ENCODE assay signal across 32 mouse cellular contexts in the genomic region with DNA sequence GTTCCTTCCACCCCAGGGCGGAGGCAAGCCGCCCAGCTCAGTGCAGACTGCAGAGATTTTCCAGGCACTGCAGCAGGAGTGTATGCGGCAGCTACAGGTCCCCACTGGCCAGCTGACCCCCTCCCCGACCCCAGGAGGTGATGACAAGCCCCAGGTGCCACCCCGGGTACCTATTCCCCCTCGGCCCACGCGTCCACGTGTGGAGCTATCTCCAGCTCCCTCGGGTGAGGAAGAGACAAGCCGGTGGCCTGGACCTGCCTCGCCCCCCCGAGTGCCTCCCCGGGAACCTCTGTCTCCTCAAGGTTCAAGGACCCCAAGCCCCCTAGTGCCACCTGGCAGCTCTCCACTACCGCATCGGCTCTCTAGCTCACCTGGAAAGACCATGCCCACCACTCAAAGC. TPM values are rescaled to one million over a fixed set of nuclear protein-coding genes. Genes with fewer than 3 reads are reported as not detected.
DNase-seq lines count a peak whose midpoint lies in the region; ATAC-seq and TF ChIP-seq lines count a peak whose summit lies in the region.
"Had no signal": no experiment of that assay in that cellular context is flagged by ENCODE, and none has a peak within 500 bp of the region (broad histone marks: within the 10 kb centered on the region; RNA-seq: fewer than 3 reads in every experiment).

No protein-coding gene starts in this region.

- 89% methylated on average over 16 of the region's 16 CpGs for whole genome bisulfite sequencing in heart, embryonic 11.5 days (ENCODE audit: insufficient replicate concordance)

- no peak overlapping the region for H3K4me3 ChIP-seq in heart, embryonic 11.5 days (ENCODE audit: low read depth, low read length)
- peak overlapping the region; percentile 43 for H3K4me3 ChIP-seq in E14TG2a.4 (replicated peaks; ENCODE audit: low read length)
- H3K4me3 ChIP-seq: embryonic facial prominence, embryonic 10.5 days; embryonic facial prominence, embryonic 13.5 days; erythroblast, embryonic 14.5 days; forebrain, embryonic 12.5 days; forebrain, embryonic 15.5 days; heart, embryonic 15.5 days had no signal

- H3K36me3 ChIP-seq in heart, embryonic 11.5 days (ENCODE audit: control insufficient read depth, insufficient read depth, low read length), result peaks cover 21% of the 10 kb centered on the region
- peaks cover 83% of the 10 kb centered on the region for H3K36me3 ChIP-seq in E14TG2a.4 (ENCODE audit: insufficient read depth, low read length)

- intact Hi-C loops in heart, postnatal 10 days (cut with DNase I), result no loop called here

- no peak for TF ChIP-seq CTCF in E14TG2a.4 (conservative IDR thresholded peaks at IDR 0.05; ENCODE audit: low read length)

- peak; percentile 8; the same call in 1 of the 2 replicates for ATAC-seq in heart, embryonic 11.5 days (replicated peaks; ENCODE audit: insufficient number of reproducible peaks, low FRiP score, low TSS enrichment)
- ATAC-seq: forebrain, embryonic 15.5 days; hindbrain, postnatal 0 days; inflammation-experienced regulatory T-cells, adult 6 months; intestine, embryonic 16.5 days had no signal

- no peak overlapping the region for H3K4me2 ChIP-seq in heart, embryonic 11.5 days
- H3K4me2 ChIP-seq: embryonic facial prominence, embryonic 13.5 days; forebrain, embryonic 12.5 days; forebrain, embryonic 15.5 days; heart, embryonic 15.5 days; hindbrain, embryonic 14.5 days had no signal

- no peak overlapping the region for H3K27ac ChIP-seq in heart, embryonic 11.5 days (ENCODE audit: low read depth, low read length)
- H3K27ac ChIP-seq: embryonic facial prominence, embryonic 10.5 days; embryonic facial prominence, embryonic 13.5 days; forebrain, embryonic 12.5 days; forebrain, embryonic 15.5 days; heart, embryonic 15.5 days; hindbrain, embryonic 14.5 days; hindbrain, postnatal 0 days had no signal

- H3K9me3 ChIP-seq in heart, embryonic 11.5 days (replicated peaks; ENCODE audit: control insufficient read depth, low read length), result no peaks in the 10 kb centered on the region
- no peaks in the 10 kb centered on the region for H3K9me3 ChIP-seq in E14TG2a.4 (ENCODE audit: low read length)
- H3K9me3 ChIP-seq: embryonic facial prominence, embryonic 10.5 days; embryonic facial prominence, embryonic 13.5 days; forebrain, embryonic 12.5 days; forebrain, embryonic 15.5 days; heart, embryonic 15.5 days had no signal

- no peak overlapping the region for H3K9ac ChIP-seq in heart, embryonic 11.5 days (ENCODE audit: low read depth, low read length)
- H3K9ac ChIP-seq: embryonic facial prominence, embryonic 13.5 days; forebrain, embryonic 12.5 days; forebrain, embryonic 15.5 days; heart, embryonic 15.5 days; hindbrain, embryonic 14.5 days had no signal

- DNase-seq in gastrocnemius, postnatal 25 days, result peak; percentile 8
- DNase-seq in gastrocnemius, postnatal 4 days (ENCODE audit: low spot score in 2 of 2), result no peak
- no peak for DNase-seq in heart, postnatal 10 days
- DNase-seq in thymus, postnatal 4 days, result peak; percentile 30
- no peak for DNase-seq in thymus, postnatal 36 days
- DNase-seq in spleen, postnatal 4 days (ENCODE audit: low spot score in 2 of 2), result no peak
- DNase-seq: adrenal gland, adult 2 months; adrenal gland, postnatal 14 days; B cell, adult 2 months; cerebellum, adult 11 months; cerebellum, adult 8-10 months; cerebellum, postnatal 10 days; cerebellum, postnatal 36 days; embryo, embryonic 11 days; gastrocnemius, postnatal 14 days; heart, postnatal 14 days; heart, postnatal 4 days had no signal

- 0 out of 2 replicates have a peak, but pooled peaks cover 2% of the 10 kb centered on the region for H3K27me3 ChIP-seq in heart, embryonic 11.5 days (ENCODE audit: control insufficient read depth, insufficient read depth, low read length)
- H3K27me3 ChIP-seq in E14TG2a.4 (ENCODE audit: insufficient read depth, low read length), result no peaks in the 10 kb centered on the region
- H3K27me3 ChIP-seq: CH12.LX; embryonic facial prominence, embryonic 13.5 days; forebrain, embryonic 12.5 days; forebrain, embryonic 15.5 days; heart, embryonic 15.5 days had no signal

- peaks cover 7% of the 10 kb centered on the region; the same call in 1 of the 2 replicates for H3K4me1 ChIP-seq in heart, embryonic 11.5 days (ENCODE audit: control insufficient read depth, insufficient read depth, low read length)
- peaks cover 82% of the 10 kb centered on the region for H3K4me1 ChIP-seq in E14TG2a.4 (replicated peaks; ENCODE audit: low read depth, low read length)
- H3K4me1 ChIP-seq: embryonic facial prominence, embryonic 13.5 days; forebrain, embryonic 12.5 days; forebrain, embryonic 15.5 days had no signal

RNA-seq across cellular contexts. Expression of a gene that starts 36.3 kb away (rescaled TPM):
- total RNA-seq in gastrocnemius, postnatal 25 days (2021), result 10 to 100 TPM; 35.7 to 41.4 TPM
- total RNA-seq in gastrocnemius, postnatal 4 days (2021), result 10 to 100 TPM; 79.9 to 82.7 TPM
- polyA plus RNA-seq in heart, embryonic 11.5 days (2014; fragmentation: Nextera tagmentation; extraction: Ambion mirVana), result 6.9 and 7.8 TPM in 2 replicates
- 10 to 100 TPM; 39.0 to 41.3 TPM for total RNA-seq in heart, postnatal 10 days (2021)

RNA-seq across cellular contexts. Expression of a gene that starts 55.7 kb away (rescaled TPM):
- under 1 TPM; 0.08 to 0.43 TPM for total RNA-seq in gastrocnemius, postnatal 25 days (2021)
- under 1 TPM; 0.07 to 0.10 TPM for total RNA-seq in gastrocnemius, postnatal 4 days (2021)
- 0.13 and 0.44 TPM in 2 replicates for polyA plus RNA-seq in heart, embryonic 11.5 days (2014; fragmentation: Nextera tagmentation; extraction: Ambion mirVana)
- total RNA-seq in heart, postnatal 10 days (2021), result under 1 TPM; 0.10 to 0.17 TPM
- total RNA-seq: adrenal gland, adult 2 months; adrenal gland, postnatal 14 days; granulocyte monocyte progenitor cell, adult 5-6 weeks; heart, postnatal 4 days; hindbrain, postnatal 0 days; MEL had no signal
- polyA plus RNA-seq: adrenal gland, adult 2 months; erythroblast, embryonic 14.5 days; forebrain, embryonic 15.5 days; heart, embryonic 15.5 days; hindbrain, embryonic 14.5 days; hindbrain, postnatal 0 days had no signal

Comparison
In these comparisons a context has a peak if more than half of its experiments do, and no peak if none do; other contexts are left out.
1. DNase-seq: peak in gastrocnemius, postnatal 25 days (single experiment) and thymus, postnatal 4 days (single experiment); none in gastrocnemius, postnatal 4 days (0 of 2), heart, postnatal 10 days (0 of 2), thymus, postnatal 36 days (0 of 2) and spleen, postnatal 4 days (0 of 2).